Mouse (Mus musculus) heart, embryonic 11.5 days (tissue): ENCODE data around the gene Rnf167. TPM values are rescaled to one million over a fixed set of nuclear protein-coding genes. Genes with fewer than 3 reads are reported as not detected.
A peak's percentile ranks its signal among the peaks of the same experiment; 100 is the strongest.

Source experiments
- ATAC-seq: fragments of 200-750 bp; cut with Nextera tagmentation; replicated peaks from 2 replicates; pipeline ENCODE4 v1.8.0; 2017; ENCODE audit warnings: moderate library complexity; ENCODE audit not compliant: insufficient number of reproducible peaks, low FRiP score, low TSS enrichment
- H3K27ac ChIP-seq: fragments of 300-500 bp; sonication (generic); 2 replicates; pipeline ENCODE4 v1.5.1; 2014; ENCODE audit warnings: mild to moderate bottlenecking, low read depth, low read length
- H3K27me3 ChIP-seq: fragments of 300-500 bp; sonication (generic); 2 replicates; pipeline ENCODE4 v1.6.1; 2014; ENCODE audit warnings: mild to moderate bottlenecking, low read length, mixed read lengths; ENCODE audit not compliant: control insufficient read depth, insufficient read depth
- H3K36me3 ChIP-seq: fragments of 300-500 bp; sonication (generic); 2 replicates; pipeline ENCODE4 v1.6.1; 2014; ENCODE audit warnings: mild to moderate bottlenecking, low read length, moderate library complexity, mixed read lengths; ENCODE audit not compliant: control insufficient read depth, insufficient read depth
- H3K4me1 ChIP-seq: fragments of 300-500 bp; sonication (generic); 2 replicates; pipeline ENCODE4 v1.6.1; 2014; ENCODE audit warnings: low read length; ENCODE audit not compliant: control insufficient read depth, insufficient read depth
- H3K4me2 ChIP-seq: fragments of 300-500 bp; sonication (generic); 2 replicates; pipeline ENCODE4 v1.6.1; 2014; ENCODE audit warnings: mild to moderate bottlenecking, moderate library complexity
- H3K4me3 ChIP-seq: fragments of 300-500 bp; sonication (generic); 2 replicates; pipeline ENCODE4 v1.5.1; 2014; ENCODE audit warnings: low read depth, low read length
- H3K9ac ChIP-seq: fragments of 300-500 bp; sonication (generic); 2 replicates; pipeline ENCODE4 v1.6.1; 2014; ENCODE audit warnings: mild to moderate bottlenecking, low read depth, low read length, moderate library complexity
- H3K9me3 ChIP-seq: fragments of 300-500 bp; sonication (generic); replicated peaks from 2 replicates; pipeline ENCODE4 v1.6.1; 2016; ENCODE audit warnings: low read length; ENCODE audit not compliant: control insufficient read depth
- WGBS: fragments of 180-500 bp; shearing (Covaris S2); extraction: QIAGEN DNeasy Blood & Tissue Kit; methylation state at CpG from one replicate; pipeline ENCODE4 v1.1.7; 2014; ENCODE audit not compliant: insufficient replicate concordance; 5-methylcytosine and 5-hydroxymethylcytosine counted together
- polyA plus RNA-seq: library from polyadenylated mRNA; unstranded; fragments of >200 nt; fragmentation: Nextera tagmentation; extraction: Ambion mirVana; gene quantifications from 2 replicates; pipeline ENCODE4 v1.2.1, GENCODE M21; 2014

Gene Rnf167
- polyA plus RNA-seq, 1 experiment from 2014 or later = 76.9 TPM

DNA sequence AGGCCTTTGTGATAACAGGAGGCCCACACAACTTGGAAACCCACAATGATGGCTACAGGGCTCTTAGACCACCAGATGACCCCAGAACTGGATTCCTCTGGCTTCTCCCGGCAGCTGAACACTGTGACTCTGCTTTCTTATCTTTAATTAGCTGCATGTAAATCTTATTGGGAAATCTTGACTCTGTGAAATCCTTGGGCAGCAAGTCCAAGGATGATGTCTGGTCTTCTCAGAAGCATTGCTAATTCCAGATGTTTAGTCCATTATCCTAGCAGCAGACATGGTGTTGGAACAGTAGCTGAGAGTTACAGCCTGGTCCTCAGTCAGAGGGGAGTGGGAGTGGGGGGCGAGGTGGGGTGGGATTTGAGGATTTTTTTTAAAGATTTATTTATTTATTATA lies 18.6 kb upstream of the Rnf167 start:
- Histone ChIP-seq H3K4me3 (no peak overlapping the region), H3K4me2 (no peak overlapping the region), H3K27me3 (no peaks in the 10 kb centered on the region), H3K27ac (no peak overlapping the region), H3K36me3 (no peaks in the 10 kb centered on the region), H3K9ac (no peak overlapping the region), H3K4me1 (no peaks in the 10 kb centered on the region), H3K9me3 (no peaks in the 10 kb centered on the region)
- WGBS = 64% methylated on average over 2 of the region's 2 CpGs
- no peak for ATAC-seq

DNA sequence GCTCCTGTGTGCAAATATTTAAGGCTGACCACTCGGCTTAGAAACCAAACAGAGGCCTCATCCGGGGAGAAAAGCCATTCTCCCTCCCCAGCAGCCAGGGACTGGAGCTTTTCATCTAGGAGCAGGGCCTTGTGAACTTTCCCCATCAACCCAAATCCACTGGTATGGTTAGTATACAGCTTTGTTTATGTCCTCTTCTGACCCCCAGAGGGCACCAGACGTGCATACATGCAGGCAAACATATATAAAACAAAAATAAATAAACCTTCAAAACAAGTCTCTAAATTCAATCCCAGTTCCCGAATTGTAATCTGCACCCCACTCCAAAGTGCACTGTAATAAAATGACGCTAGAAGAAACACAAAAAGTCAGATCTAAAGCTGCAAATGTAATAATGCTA lies 17.5 kb upstream of the Rnf167 start:
- Histone ChIP-seq H3K27me3 (no peaks in the 10 kb centered on the region), H3K4me3 (no peak overlapping the region), H3K9ac (no peak overlapping the region), H3K4me1 (no peaks in the 10 kb centered on the region), H3K9me3 (no peaks in the 10 kb centered on the region), H3K36me3 (no peaks in the 10 kb centered on the region), H3K4me2 (no peak overlapping the region), H3K27ac (no peak overlapping the region)
- 60% methylated on average over 5 of the region's 5 CpGs for WGBS
- no peak for ATAC-seq

DNA sequence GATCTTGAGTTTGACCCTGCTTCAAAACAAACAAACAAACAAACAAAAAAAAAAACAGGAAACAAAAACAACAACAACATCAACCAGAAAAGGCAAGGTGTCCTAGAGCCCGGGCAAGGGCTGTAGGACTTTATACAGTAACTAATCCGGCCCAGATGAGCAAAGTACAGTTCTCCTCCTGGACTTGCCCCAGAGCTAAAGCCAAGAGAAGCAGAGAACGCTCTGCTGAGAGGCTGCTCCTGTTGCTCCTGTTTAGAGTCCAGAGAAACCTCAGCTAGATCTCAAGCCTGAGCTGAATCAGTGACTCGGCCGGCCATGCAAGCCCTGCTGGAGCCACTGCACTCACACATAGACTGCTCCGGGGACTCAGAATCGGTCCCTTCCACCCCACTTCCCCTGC lies 16.9 kb upstream of the Rnf167 start:
- no peak overlapping the region for H3K4me2 ChIP-seq
- H3K4me3 ChIP-seq = no peak overlapping the region
- H3K27me3 ChIP-seq = no peaks in the 10 kb centered on the region
- H3K27ac ChIP-seq = no peak overlapping the region
- no peaks in the 10 kb centered on the region for H3K9me3 ChIP-seq
- ATAC-seq = no peak
- no peak overlapping the region for H3K9ac ChIP-seq
- WGBS = 65% methylated on average over 7 of the region's 7 CpGs
- H3K4me1 ChIP-seq = no peaks in the 10 kb centered on the region
- H3K36me3 ChIP-seq = no peaks in the 10 kb centered on the region

DNA sequence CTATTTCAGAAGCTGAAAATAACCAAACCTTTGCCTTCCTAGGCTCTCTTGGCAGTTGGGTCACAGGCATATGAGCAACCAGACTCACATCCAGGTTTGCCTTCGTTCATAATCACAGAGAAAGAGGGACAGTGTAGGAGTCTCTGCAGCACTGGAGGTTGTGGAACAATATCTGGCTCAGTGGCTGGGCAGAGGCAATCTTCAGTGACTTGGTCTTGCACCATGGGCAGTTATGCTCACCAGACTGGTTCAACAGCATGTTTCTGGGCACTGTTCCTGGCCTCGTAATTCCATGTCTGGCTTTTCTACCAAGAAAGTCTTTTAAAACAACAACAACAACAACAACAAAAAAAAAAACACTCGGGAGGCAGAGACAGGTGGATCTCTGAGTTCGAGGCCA lies 11.4 kb upstream of the Rnf167 start:
- Histone ChIP-seq H3K27ac (no peak overlapping the region), H3K36me3 (no peaks in the 10 kb centered on the region), H3K4me1 (peaks cover 17% of the 10 kb centered on the region), H3K4me2 (no peak overlapping the region), H3K9ac (no peak overlapping the region), H3K27me3 (no peaks in the 10 kb centered on the region), H3K9me3 (no peaks in the 10 kb centered on the region), H3K4me3 (no peak overlapping the region)
- no peak for ATAC-seq
- 75% methylated on average over 4 of the region's 4 CpGs for WGBS

DNA sequence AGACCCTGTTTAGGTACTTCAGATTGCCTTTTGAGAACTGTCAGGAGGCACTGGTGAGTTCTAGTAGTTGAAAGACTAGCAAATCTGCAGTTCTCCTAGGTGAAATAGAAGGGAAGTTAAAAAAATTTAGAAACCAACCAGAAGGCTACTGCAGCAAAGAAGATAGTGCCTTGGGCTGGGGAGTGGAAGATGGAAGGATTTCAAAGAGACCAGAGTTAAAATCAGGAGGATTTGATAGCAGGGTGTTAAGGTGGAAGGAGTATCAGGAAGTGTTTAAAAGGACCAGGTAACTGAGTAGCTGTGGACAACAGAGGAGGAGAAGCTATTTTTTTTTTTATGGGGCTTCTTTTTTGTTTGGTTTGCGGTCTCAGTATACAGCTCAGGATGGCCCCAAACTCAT lies 9.3 kb upstream of the Rnf167 start:
- Histone ChIP-seq H3K9ac (no peak overlapping the region), H3K27ac (peak overlapping the region; percentile 82; the same call in 1 of the 2 replicates), H3K36me3 (no peaks in the 10 kb centered on the region), H3K9me3 (no peaks in the 10 kb centered on the region), H3K4me1 (peaks cover 17% of the 10 kb centered on the region), H3K4me2 (no peak overlapping the region), H3K4me3 (no peak overlapping the region), H3K27me3 (no peaks in the 10 kb centered on the region)
- 88% methylated on average over 1 of the region's 1 CpGs for WGBS
- ATAC-seq = no peak

DNA sequence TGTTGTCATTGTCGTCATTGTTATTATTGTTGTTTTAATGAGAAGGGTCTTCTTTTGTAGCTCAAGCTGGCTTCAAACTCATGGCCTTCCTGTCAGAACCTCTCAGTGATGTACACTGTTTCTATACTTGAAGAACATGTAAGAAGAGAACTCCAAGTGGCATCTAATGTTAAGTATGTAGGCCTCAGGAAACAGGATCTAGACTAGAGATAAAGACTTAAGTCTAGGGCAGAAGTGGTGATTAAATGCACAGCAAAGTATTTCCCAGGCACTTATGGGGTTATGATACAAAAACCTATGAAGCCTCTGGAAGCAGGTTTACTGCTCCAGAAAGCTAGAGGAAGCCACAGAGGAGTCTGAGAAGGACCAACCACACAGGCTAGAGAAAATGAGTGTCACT lies 8.7 kb upstream of the Rnf167 start:
- H3K27me3 ChIP-seq = no peaks in the 10 kb centered on the region
- 69% methylated on average over 1 of the region's 1 CpGs for WGBS
- H3K4me2 ChIP-seq = peak overlapping the region; percentile 23
- H3K36me3 ChIP-seq = no peaks in the 10 kb centered on the region
- ATAC-seq = no peak
- no peak overlapping the region for H3K4me3 ChIP-seq
- H3K9me3 ChIP-seq = no peaks in the 10 kb centered on the region
- no peak overlapping the region for H3K9ac ChIP-seq
- H3K4me1 ChIP-seq = peaks cover 17% of the 10 kb centered on the region
- peak overlapping the region; percentile 82 for H3K27ac ChIP-seq

DNA sequence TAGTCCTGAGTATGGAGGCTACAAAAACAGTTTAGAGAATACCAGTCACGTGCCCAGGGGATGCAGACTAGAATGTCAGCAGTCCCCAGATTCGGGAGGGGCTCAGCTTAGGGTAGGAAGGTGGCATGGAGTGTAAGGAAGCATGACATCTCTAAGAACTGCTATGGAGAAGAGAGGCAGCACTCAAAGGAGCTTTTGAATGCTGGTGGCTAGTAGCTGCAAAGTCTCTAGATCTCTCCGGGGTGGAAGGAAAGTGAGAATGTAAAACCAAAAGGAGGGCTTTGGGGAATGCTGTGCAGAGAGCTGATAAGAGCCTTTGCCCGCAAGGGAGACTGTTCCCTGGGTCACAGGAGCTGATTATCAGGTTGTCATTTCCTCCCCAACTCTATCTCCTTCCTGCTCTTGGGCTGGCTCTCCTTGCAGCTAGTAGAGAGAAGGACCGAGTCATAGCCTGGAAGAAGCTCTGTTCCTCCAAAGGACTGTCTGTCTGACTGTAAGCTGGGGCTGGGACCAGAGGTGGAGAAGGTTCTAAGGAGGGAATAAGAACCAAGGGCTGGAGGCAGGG lies 8.2 kb upstream of the Rnf167 start, which contains the start of gene Gp1ba:
TSS of gene Gp1ba (plus strand) at position 409 of the 565 bp plus-strand sequence.
- Histone ChIP-seq H3K4me2 (peak within 1 kb of the TSS; percentile 23), H3K4me1 (peaks cover 17% of the 10 kb centered on the region), H3K9me3 (no peaks in the 10 kb centered on the region), H3K36me3 (no peaks in the 10 kb centered on the region), H3K4me3 (no peak within 1 kb of the TSS), H3K27ac (peak within 1 kb of the TSS; percentile 82), H3K9ac (no peak within 1 kb of the TSS), H3K27me3 (no peaks in the 10 kb centered on the region)
- 10% methylated on average over 5 of the region's 5 CpGs for WGBS
- peak; percentile 53; the same call in 1 of the 2 replicates for ATAC-seq

DNA sequence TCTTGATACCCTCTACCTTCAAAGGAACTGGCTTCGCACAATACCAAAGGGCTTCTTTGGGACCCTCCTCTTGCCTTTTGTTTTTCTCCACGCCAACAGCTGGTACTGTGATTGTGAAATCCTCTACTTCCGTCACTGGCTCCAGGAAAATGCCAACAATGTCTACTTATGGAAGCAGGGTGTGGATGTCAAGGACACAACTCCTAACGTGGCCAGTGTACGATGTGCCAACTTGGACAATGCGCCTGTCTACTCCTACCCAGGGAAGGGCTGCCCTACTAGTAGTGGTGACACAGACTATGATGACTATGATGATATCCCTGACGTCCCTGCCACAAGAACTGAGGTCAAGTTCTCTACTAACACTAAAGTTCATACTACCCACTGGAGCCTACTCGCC lies 7.1 kb upstream of the Rnf167 start:
- ATAC-seq = no peak
- Histone ChIP-seq H3K27ac (no peak overlapping the region), H3K4me2 (no peak overlapping the region), H3K4me3 (no peak overlapping the region), H3K9ac (no peak overlapping the region), H3K4me1 (peaks cover 17% of the 10 kb centered on the region), H3K27me3 (no peaks in the 10 kb centered on the region), H3K9me3 (no peaks in the 10 kb centered on the region), H3K36me3 (peaks cover 9% of the 10 kb centered on the region)
- WGBS = 76% methylated on average over 8 of the region's 8 CpGs

DNA sequence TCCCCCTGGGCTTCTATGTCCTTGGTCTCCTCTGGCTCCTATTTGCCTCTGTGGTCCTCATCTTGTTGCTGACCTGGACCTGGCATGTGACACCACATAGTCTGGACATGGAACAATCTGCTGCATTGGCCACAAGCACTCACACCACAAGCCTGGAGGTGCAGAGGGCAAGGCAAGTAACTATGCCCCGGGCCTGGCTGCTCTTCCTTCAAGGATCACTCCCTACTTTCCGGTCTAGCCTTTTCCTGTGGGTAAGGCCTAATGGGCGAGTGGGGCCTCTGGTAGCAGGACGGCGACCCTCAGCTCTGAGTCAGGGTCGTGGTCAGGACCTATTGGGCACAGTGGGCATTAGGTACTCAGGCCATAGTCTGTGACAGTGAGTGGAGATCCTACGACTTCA lies 5.8 kb upstream of the Rnf167 start:
- no peak for ATAC-seq
- H3K4me1 ChIP-seq = peaks cover 27% of the 10 kb centered on the region
- no peak overlapping the region for H3K4me3 ChIP-seq
- H3K27ac ChIP-seq = no peak overlapping the region
- peaks cover 16% of the 10 kb centered on the region for H3K36me3 ChIP-seq
- 76% methylated on average over 7 of the region's 7 CpGs for WGBS
- no peak overlapping the region for H3K4me2 ChIP-seq
- no peaks in the 10 kb centered on the region for H3K9me3 ChIP-seq
- no peaks in the 10 kb centered on the region for H3K27me3 ChIP-seq
- H3K9ac ChIP-seq = no peak overlapping the region
